Mouse (Mus musculus): ENCODE data around the gene Icmt. TPM values are rescaled to one million over a fixed set of nuclear protein-coding genes. Genes with fewer than 3 reads are reported as not detected.

Icmt gene
- 18.1 and 19.0 TPM in 2 replicates for polyA plus RNA-seq (2015; fragmentation: Nextera tagmentation; extraction: Ambion mirVana)

DNA sequence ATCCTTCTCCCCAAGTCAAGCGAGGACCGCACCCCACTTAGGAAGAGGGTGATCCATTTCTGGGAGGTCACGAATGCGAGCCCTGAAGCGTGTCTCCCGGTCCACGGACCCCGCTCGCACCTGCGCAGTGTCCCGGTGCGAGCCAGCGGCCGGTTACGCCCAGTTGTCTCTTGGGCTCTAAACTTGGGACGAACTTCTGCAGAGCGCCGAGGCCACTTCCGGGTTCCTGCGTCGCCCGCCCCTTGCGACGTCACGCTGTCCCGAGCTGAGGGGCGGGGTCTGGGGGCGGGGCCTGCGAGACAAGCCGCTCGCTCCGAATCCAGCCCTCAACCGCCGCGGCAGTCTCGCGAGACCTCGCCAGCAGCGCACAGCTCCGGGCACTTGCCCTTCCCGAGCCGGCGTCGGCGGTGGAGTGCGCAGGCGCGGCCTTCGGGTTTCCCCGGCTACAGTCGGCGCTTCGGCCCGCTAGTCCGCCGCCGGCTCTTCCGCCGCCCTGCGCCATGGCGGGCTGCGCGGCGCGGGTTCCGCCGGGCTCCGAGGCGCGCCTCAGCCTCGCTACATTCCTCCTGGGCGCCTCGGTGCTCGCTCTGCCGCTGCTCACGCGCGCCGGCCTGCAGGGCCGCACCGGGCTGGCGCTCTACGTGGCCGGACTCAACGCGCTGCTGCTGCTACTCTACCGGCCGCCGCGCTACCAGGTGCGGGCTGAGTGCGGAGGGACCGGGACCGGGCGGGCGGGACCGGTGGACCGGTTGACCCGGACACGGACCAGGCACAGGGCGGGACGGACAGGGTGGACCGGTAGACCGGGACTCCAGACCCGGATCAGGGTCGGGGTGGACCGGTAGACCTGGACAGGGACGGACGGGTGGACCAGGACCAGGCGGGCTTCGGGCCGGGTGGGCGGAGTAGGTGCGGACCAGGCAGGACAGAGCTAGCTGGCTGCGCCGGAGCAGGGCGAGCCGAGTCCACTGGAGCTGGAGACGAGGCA, at the start of gene Icmt:
TSS of gene Icmt (plus strand) at position 354 of the 988 bp plus-strand sequence.
- Histone ChIP-seq H3K27me3 (peaks cover 43% of the 10 kb centered on the region), H3K9me3 (no peaks in the 10 kb centered on the region), H3K4me3 (replicated peaks) (peak within 1 kb of the TSS; percentile 78), H3K4me2 (replicated peaks) (peak within 1 kb of the TSS; percentile 96), H3K36me3 (peaks cover 28% of the 10 kb centered on the region), H3K27ac (peak within 1 kb of the TSS; percentile 79), H3K9ac (replicated peaks) (peak within 1 kb of the TSS; percentile 93), H3K4me1 (replicated peaks) (peaks cover 44% of the 10 kb centered on the region)
- ATAC-seq, result peak; percentile 96
- under 1% methylated on average over 99 of the region's 119 CpGs for WGBS

DNA sequence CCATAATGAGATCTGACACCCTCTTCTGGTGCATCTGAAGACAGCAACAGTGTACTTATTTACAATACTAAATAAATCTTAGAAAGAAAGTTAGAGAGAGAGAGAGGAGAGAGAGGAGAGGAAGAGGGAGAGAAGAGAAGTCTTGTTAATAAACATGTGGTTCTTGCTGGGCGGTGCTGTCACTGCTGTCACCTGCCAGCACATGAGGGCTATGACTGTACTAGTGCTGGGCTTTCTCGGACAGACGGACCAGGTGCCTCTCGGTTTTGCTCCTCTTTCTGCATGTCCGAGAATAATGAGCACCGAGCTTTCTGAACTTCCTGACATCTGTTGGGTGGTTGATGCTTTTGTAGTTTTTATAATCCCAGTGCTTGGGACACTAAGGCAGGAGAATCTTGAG, 46.4 kb upstream of the Icmt start:
- Histone ChIP-seq H3K4me3 (replicated peaks) (no peak overlapping the region), H3K4me1 (replicated peaks) (0 out of 2 replicates have a peak, but pooled peaks cover 6% of the 10 kb centered on the region), H3K27ac (no peak overlapping the region), H3K9ac (replicated peaks) (no peak overlapping the region), H3K27me3 (no peaks in the 10 kb centered on the region), H3K4me2 (replicated peaks) (no peak overlapping the region), H3K36me3 (peaks cover 25% of the 10 kb centered on the region), H3K9me3 (no peaks in the 10 kb centered on the region)
- no peak for ATAC-seq
- WGBS, result 89% methylated on average over 6 of the region's 6 CpGs

DNA sequence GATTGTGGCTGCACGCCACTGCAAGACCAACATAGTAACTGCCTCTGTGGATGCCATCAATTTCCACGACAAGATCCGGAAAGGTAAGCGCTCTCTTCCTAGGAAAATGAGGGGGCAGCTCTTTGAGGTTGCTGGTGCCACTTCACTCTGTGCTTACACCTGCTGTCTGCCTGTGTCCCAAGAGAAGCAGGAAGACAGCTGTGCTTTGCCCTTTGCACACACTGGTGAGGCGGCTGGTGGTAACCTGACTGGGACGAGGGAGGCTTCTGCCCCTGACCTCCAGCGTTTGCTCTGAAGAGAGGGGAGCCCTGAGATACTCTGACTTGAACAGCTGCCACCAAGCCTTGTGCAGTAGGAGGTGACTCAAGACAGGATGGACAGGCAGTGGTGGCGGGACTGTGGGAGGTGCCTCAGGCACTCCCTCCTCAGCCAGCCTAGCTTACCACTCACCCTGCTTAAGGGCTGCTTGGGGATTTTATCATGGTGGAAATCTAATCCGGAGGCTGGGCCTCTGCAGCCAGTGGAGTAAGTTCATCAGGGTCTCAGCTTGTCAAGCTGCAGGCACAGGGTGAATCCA, 43.8 kb upstream of the Icmt start:
- Histone ChIP-seq H3K4me3 (replicated peaks) (no peak overlapping the region), H3K4me2 (replicated peaks) (no peak overlapping the region), H3K4me1 (replicated peaks) (peaks cover 4% of the 10 kb centered on the region; the same call in 1 of the 2 replicates), H3K9ac (replicated peaks) (no peak overlapping the region), H3K36me3 (peaks cover 21% of the 10 kb centered on the region), H3K27me3 (no peaks in the 10 kb centered on the region), H3K27ac (no peak overlapping the region), H3K9me3 (no peaks in the 10 kb centered on the region)
- WGBS, result 81% methylated on average over 9 of the region's 9 CpGs
- ATAC-seq, result no peak

DNA sequence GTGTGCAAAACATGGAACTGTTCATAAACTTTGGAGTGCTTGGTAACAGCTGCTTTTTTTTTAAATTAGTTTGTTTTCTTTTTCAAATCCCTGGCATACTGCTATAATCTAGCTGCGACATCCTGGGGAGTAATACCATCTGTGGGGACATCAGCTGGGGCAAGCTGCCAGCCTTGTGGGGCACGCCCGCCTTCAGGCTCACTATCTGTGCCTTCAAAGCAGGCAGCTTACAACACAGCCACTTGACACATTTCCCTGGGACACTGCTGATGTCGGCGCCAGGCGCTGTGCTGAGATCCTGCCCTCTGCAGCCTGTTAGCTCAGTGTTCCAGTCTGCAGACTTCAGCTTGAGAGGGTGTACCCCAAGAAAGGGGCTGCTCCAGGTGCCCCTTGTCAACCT, 40.0 kb upstream of the Icmt start:
- peaks cover 4% of the 10 kb centered on the region; the same call in 1 of the 2 replicates for H3K4me1 ChIP-seq (replicated peaks)
- no peak overlapping the region for H3K4me2 ChIP-seq (replicated peaks)
- no peak overlapping the region for H3K9ac ChIP-seq (replicated peaks)
- no peak overlapping the region for H3K27ac ChIP-seq
- H3K36me3 ChIP-seq, result peaks cover 36% of the 10 kb centered on the region
- no peaks in the 10 kb centered on the region for H3K9me3 ChIP-seq
- H3K27me3 ChIP-seq, result no peaks in the 10 kb centered on the region
- H3K4me3 ChIP-seq (replicated peaks), result no peak overlapping the region
- WGBS, result 74% methylated on average over 6 of the region's 6 CpGs
- no peak for ATAC-seq

DNA sequence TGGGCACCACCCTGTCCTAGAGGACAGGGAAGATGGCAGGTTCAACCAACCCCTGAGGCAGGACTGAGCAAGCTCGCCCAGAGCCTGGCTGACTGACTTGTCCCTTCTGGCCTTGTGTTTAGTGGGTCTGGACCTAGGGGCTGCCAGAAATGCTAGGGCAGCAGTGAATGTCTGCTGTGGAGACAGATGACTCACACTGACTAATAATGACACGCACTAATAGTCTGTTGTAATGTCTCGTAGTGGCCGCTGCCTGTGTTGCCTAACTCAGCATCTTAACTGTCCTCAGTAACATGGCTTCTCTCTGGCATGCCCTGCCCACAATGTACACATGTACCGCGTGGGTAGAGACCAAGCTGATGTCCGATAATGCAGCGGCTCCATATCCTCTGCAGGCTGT, 36.6 kb upstream of the Icmt start:
- no peak for ATAC-seq
- Histone ChIP-seq H3K9ac (replicated peaks) (no peak overlapping the region), H3K9me3 (no peaks in the 10 kb centered on the region), H3K4me3 (replicated peaks) (no peak overlapping the region), H3K4me2 (replicated peaks) (no peak overlapping the region), H3K27ac (no peak overlapping the region), H3K4me1 (replicated peaks) (peaks cover 16% of the 10 kb centered on the region), H3K27me3 (no peaks in the 10 kb centered on the region), H3K36me3 (peaks cover 18% of the 10 kb centered on the region)
- WGBS, result 93% methylated on average over 8 of the region's 8 CpGs

DNA sequence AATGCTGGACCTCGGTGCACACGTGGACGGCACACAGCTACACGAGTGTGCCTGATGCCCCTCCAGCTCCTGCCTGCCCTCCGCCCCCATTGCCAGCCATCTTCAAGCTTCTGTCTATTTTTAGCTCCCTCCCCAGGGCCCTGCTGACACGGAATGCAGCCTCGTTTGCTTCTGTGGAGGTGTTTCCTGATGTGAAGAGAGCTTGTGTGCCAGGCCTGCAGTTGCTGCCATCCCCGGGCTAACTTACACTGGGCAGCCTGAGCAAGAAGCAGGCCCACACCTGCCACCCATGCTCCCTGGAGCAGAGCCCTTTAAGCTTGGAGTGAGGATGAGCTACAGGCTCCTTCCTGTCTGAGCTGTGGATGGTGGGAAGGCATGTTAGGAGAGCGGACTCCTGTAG, 34.8 kb upstream of the Icmt start:
- H3K36me3 ChIP-seq, result peaks cover 18% of the 10 kb centered on the region
- H3K9ac ChIP-seq (replicated peaks), result no peak overlapping the region
- no peaks in the 10 kb centered on the region for H3K9me3 ChIP-seq
- H3K27ac ChIP-seq, result no peak overlapping the region
- ATAC-seq, result no peak
- H3K4me1 ChIP-seq (replicated peaks), result peaks cover 20% of the 10 kb centered on the region
- no peaks in the 10 kb centered on the region for H3K27me3 ChIP-seq
- no peak overlapping the region for H3K4me2 ChIP-seq (replicated peaks)
- H3K4me3 ChIP-seq (replicated peaks), result no peak overlapping the region
- WGBS, result 79% methylated on average over 9 of the region's 9 CpGs

DNA sequence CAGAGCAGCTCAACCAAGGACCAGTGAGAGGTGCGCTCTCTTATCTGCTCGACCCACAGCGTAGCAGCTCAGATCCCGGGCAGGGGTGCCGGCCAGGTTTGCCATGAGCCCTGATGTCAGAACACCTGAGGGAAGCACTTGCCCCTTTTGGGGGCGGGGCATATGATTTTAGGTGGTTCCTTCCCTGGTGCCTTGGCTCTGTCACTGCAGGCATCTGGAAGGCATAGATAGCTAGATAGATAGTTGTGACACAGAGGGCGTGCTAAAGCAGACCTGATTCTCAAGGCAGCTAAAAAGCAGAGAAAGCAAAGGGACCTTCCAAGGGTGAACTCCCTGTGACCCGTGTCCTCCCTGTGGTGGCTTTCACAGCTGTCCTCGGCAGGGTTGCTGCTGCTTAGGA, 33.9 kb upstream of the Icmt start:
- H3K27ac ChIP-seq, result no peak overlapping the region
- peaks cover 19% of the 10 kb centered on the region for H3K4me1 ChIP-seq (replicated peaks)
- H3K9me3 ChIP-seq, result no peaks in the 10 kb centered on the region
- no peaks in the 10 kb centered on the region for H3K27me3 ChIP-seq
- no peak for ATAC-seq
- WGBS, result 62% methylated on average over 9 of the region's 9 CpGs
- H3K36me3 ChIP-seq, result peaks cover 18% of the 10 kb centered on the region
- H3K4me2 ChIP-seq (replicated peaks), result no peak overlapping the region
- H3K9ac ChIP-seq (replicated peaks), result no peak overlapping the region
- H3K4me3 ChIP-seq (replicated peaks), result no peak overlapping the region

DNA sequence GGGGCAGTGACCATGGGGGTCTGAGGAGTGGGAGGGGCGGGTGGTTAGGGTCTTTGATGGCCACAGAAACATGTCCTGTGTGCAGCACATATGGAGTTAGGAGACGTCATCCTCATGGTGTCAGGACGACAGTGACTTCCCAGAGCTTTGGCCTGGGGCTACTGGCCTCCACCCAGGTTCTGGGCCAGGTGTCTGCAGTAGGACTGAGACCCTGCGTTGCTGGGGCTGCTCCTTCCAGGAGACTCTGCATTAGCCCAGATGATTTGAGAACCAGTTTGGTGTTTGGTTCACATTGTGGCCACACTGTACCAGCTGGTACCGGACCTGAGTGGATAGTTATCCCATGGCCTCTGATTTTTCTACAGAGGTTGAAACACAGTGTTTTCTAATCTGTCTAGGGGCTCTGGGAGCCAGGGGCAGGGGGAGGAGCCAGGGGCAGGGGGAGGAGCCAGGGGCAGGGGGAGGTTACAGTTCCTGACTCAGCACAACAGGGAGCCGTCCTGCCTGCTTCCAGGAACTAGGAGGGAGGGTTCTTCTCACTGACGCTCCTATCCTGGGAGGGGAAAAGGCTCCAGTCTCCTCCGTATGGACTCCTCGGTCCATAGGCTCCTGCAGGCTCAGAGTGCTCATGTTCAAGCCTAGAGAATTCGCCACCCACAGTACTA, 33.4 kb upstream of the Icmt start:
- 33% methylated on average over 10 of the region's 10 CpGs for WGBS
- ATAC-seq, result 0 out of 2 replicates have a peak, but pooled peaks have one; percentile 16
- Histone ChIP-seq H3K36me3 (peaks cover 21% of the 10 kb centered on the region), H3K4me3 (replicated peaks) (no peak overlapping the region), H3K9me3 (no peaks in the 10 kb centered on the region), H3K9ac (replicated peaks) (no peak overlapping the region; the same call in 1 of the 2 replicates), H3K27ac (no peak overlapping the region), H3K27me3 (peaks cover under 1% of the 10 kb centered on the region; the same call in 1 of the 2 replicates), H3K4me1 (replicated peaks) (peaks cover 19% of the 10 kb centered on the region), H3K4me2 (replicated peaks) (no peak overlapping the region)

DNA sequence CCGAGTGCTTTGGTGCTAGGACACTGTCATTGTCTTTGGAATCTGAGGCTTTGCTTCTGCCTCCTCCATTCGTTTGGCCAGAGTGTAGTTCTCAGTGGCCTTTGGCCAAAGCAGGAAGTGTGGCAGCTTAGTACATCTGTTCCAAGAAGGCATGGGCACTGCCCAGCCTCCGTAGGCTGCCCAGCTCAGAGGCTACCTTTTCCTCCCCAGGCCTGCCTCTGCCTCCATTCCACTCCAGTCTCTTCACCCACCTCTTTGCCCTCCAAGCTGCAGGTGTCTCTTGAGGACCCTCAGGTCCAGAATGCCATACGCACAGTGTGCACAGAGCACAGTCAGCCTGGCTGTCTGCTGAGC, 32.9 kb upstream of the Icmt start:
- H3K4me1 ChIP-seq (replicated peaks), result peaks cover 19% of the 10 kb centered on the region
- peaks cover 21% of the 10 kb centered on the region for H3K36me3 ChIP-seq
- no peaks in the 10 kb centered on the region for H3K9me3 ChIP-seq
- H3K27ac ChIP-seq, result no peak overlapping the region
- no peak for ATAC-seq
- no peak overlapping the region for H3K4me3 ChIP-seq (replicated peaks)
- 53% methylated on average over 4 of the region's 4 CpGs for WGBS
- H3K4me2 ChIP-seq (replicated peaks), result no peak overlapping the region
- H3K27me3 ChIP-seq, result peaks cover 5% of the 10 kb centered on the region; the same call in 1 of the 2 replicates
- H3K9ac ChIP-seq (replicated peaks), result no peak overlapping the region; the same call in 1 of the 2 replicates

DNA sequence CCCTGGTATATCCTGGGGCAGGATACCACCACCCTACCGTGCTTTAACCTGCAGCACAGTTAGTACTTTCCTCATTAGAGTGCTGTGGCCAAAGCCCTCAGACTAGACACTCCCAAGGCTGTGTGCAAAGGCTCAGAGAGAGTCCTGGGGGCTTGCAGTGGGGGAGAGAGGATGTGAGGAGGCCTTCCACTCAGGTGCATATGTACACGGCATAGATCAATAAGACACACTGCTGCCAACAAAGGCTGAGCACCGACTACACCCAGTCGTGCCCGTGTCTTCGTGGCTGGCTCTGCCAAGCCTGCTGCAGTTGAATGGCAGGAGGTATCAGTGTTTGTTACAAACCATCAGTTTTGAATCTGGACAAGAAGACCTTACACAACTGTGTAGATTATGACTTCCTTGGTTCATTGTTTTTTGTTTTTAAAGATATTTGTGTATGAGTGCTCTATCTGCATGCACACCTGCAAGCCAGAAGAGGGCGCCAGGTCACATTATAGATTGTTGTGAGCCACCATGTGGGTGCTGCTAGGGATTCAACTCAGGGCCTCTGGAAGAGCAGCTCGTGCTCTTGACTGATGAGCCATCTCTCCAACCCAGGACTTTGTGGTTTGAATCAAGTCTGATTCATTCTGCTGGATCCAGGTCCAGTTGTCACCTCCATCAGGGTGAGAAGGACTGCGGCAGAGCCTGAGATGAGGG, 32.0 kb upstream of the Icmt start:
- H3K9me3 ChIP-seq, result no peaks in the 10 kb centered on the region
- no peak overlapping the region for H3K9ac ChIP-seq (replicated peaks)
- 90% methylated on average over 9 of the region's 9 CpGs for WGBS
- H3K4me3 ChIP-seq (replicated peaks), result no peak overlapping the region
- H3K4me1 ChIP-seq (replicated peaks), result peaks cover 19% of the 10 kb centered on the region
- H3K4me2 ChIP-seq (replicated peaks), result no peak overlapping the region
- no peak for ATAC-seq
- H3K27me3 ChIP-seq, result peaks cover 9% of the 10 kb centered on the region; the same call in 1 of the 2 replicates
- no peak overlapping the region for H3K27ac ChIP-seq
- peaks cover 17% of the 10 kb centered on the region for H3K36me3 ChIP-seq

DNA sequence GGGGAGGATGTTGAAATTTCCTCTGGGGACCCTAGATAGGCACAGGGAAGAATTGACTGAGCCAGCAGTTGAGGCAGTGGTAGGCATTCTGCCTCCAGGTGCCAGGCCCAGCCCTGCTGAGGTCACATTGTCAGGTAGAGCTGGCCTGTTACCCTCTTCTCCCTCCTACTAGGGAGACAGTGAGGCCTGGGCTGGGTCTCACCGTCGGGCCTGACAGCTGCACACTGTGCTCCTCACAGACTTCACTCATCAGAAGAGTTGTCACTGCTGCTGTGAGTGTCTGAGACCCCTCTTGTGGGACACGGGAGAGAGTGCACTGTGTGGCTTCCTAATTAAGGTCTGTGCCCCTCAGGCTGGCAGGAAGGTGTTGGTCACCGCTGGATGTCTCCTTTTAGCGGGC, 31.2 kb upstream of the Icmt start:
- Histone ChIP-seq H3K9me3 (no peaks in the 10 kb centered on the region), H3K9ac (replicated peaks) (no peak overlapping the region), H3K27me3 (peaks cover 10% of the 10 kb centered on the region; the same call in 1 of the 2 replicates), H3K4me1 (replicated peaks) (peaks cover 19% of the 10 kb centered on the region), H3K27ac (no peak overlapping the region), H3K4me2 (replicated peaks) (no peak overlapping the region), H3K36me3 (peaks cover 12% of the 10 kb centered on the region), H3K4me3 (replicated peaks) (no peak overlapping the region)
- ATAC-seq, result no peak
- 63% methylated on average over 5 of the region's 5 CpGs for WGBS

Data from midbrain, embryonic 13.5 days (tissue).